Mouse (Mus musculus) thymus, postnatal 0 days (tissue): ENCODE measurements around the gene Hmgb3. TPM values are rescaled to one million over a fixed set of nuclear protein-coding genes. Genes with fewer than 3 reads are reported as not detected.

Source experiments
- DNase-seq: peaks from one replicate; pipeline ENCODE4 v3.0.0-alpha.2; 2015; ENCODE audit warnings: low spot score
- microRNA-seq: library from miRNA; unstranded; fragments of <30 nt; microRNA quantifications from one replicate; pipeline ENCODE4, GENCODE M21; 2016; ENCODE audit warnings: borderline number of aligned reads
- polyA plus RNA-seq: library from polyadenylated mRNA; unstranded; fragments of >200 nt; fragmentation: Nextera tagmentation; extraction: Ambion mirVana; gene quantifications from 2 replicates; pipeline ENCODE4 v1.2.1, GENCODE M21; 2015

The Hmgb3 gene
- polyA plus RNA-seq, 1 experiment from 2014 or later, result 141 TPM

DNA sequence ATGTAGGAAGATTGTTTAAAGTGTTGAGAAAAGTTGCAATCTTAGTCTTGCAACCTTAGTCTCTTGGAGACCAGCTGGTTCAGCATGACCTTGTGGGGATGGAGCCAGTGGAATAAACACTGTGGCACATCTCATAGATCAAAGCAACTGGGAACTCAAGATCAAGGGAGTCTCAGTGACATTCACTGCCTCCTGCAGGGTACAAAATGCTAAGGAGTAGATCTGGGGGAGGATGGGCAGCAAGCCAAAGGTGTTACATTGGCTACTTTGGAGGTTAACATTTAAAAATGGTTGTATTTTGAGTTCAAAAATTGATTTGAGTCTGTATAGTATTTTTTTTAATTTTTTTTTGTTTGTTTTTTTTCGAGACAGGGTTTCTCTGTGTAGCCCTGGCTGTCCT lies 33.5 kb downstream of the Hmgb3 start:
- DNase-seq, result no peak

DNA sequence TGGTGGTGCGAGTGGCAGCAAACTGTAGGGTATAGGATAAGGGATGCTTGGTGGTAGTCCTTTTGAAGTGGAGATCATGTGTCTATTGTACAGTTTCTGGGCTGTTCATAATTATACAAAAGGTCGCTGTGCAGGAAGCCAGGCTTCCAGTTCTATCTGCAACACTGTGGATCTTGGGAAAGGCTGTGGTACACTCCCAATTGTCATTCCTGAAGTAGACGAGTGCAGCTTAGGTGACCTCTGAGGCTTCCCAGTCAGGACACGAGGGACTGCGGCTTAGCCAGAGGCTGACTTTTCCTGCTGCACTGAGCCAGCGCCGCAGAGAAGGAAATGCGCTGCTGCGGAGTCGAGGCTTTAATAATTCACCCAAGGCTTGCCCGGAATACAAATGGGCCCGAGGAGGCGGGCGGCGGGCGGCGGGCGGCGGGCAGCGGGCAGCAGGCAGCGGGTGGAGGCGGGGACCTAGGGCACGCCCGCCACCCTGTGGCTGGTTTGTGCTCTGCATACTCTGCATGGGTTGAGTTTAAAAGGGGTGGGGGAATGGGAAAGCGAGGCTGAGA lies 45.4 kb downstream of the Hmgb3 start:
- peak; percentile 42 for DNase-seq

Small RNAs within 50 kb of the gene (microRNA-seq; reads per million reads assigned to microRNA genes)
- not detected for gene Gm23945

Other genes starting within 250 kb of the Hmgb3 start
- gene Mtmr1, start 191.2 kb upstream of the Hmgb3 start, polyA plus RNA-seq, result 18.6 and 22.2 TPM in 2 replicates
- gene Cd99l2, start 63.1 kb upstream of the Hmgb3 start, polyA plus RNA-seq, result 10.7 and 11.2 TPM in 2 replicates
- gene Gpr50, start 107.7 kb downstream of the Hmgb3 start, polyA plus RNA-seq, result 0.48 and 1.3 TPM in 2 replicates